Mouse (Mus musculus) adrenal gland, adult 2 months (tissue): Measurements from ENCODE around the gene Olfr508. TPM values are rescaled to one million over a fixed set of nuclear protein-coding genes. Genes with fewer than 3 reads are reported as not detected.
"Not testable (repeated sequence)": the region's sequence is repeated elsewhere in the genome, so short reads cannot be mapped to it uniquely, and the experiment has no call there.

Source experiments
- DNase-seq: peaks from one replicate; pipeline ENCODE4 v3.0.0; 2021
- long read RNA-seq: library from polyadenylated mRNA; stranded (forward); transcript quantifications from one replicate; pipeline ENCODE4 v2.0.0, GENCODE M21; 2021
- polyA plus RNA-seq: library from polyadenylated mRNA; depleted of rRNA; stranded (reverse); fragments of >200 nt; gene quantifications from 2 replicates; pipeline ENCODE4 v1.2.3, GENCODE M21; 2012; rRNA removed
- total RNA-seq, 2 experiments: library from RNA; stranded (reverse); gene quantifications; 2 replicates each; pipeline ENCODE4 v1.2.3; 2021

Olfr508 gene
- total RNA-seq (not detected), polyA plus RNA-seq (not detected in 2 replicates)
- long read RNA-seq, result 0 reads

- no peak for DNase-seq
Measured at GRCm38 (mm10) chr7:108629694-108630093, at the start of gene Olfr508. Olfr508 (plus strand) TSS chr7:108629994.

GRCm38 (mm10) chr7:108589797-108590196 is 40.0 kb upstream of the Olfr508 start:
- no peak for DNase-seq

- not testable (repeated sequence) for DNase-seq
Measured at GRCm38 (mm10) chr7:108601916-108602315, 27.9 kb upstream of the Olfr508 start.

- DNase-seq, result no peak
Measured at GRCm38 (mm10) chr7:108610487-108610886, 19.3 kb upstream of the Olfr508 start, which contains the start of gene Olfr506. Olfr506 (plus strand) TSS chr7:108610787.

- DNase-seq, result no peak
Measured at GRCm38 (mm10) chr7:108614110-108614509, 15.7 kb upstream of the Olfr508 start.

GRCm38 (mm10) chr7:108616781-108617180 is 13.0 kb upstream of the Olfr508 start:
- not testable (repeated sequence) for DNase-seq

- DNase-seq, result no peak
Measured at GRCm38 (mm10) chr7:108621514-108621913, 8.3 kb upstream of the Olfr508 start, which contains the start of gene Olfr507. Olfr507 (plus strand) TSS chr7:108621814.

- DNase-seq, result no peak
Measured at GRCm38 (mm10) chr7:108651806-108652205, 22.0 kb downstream of the Olfr508 start, which contains the start of gene Olfr509. Olfr509 (minus strand) TSS chr7:108651906.

- DNase-seq, result no peak
Measured at GRCm38 (mm10) chr7:108662419-108662818, 32.6 kb downstream of the Olfr508 start.

GRCm38 (mm10) chr7:108666118-108666517 is 36.3 kb downstream of the Olfr508 start, which contains the start of gene Olfr510:
Olfr510 (plus strand) TSS chr7:108666418.
- no peak for DNase-seq

GRCm38 (mm10) chr7:108671058-108671457 is 41.3 kb downstream of the Olfr508 start:
- DNase-seq, result no peak

- DNase-seq, result no peak
Measured at GRCm38 (mm10) chr7:108678886-108679285, 49.1 kb downstream of the Olfr508 start.

Other genes with a start within 250 kb of the Olfr508 start
- not detected for gene Olfr495, start 236.8 kb upstream of the Olfr508 start, total RNA-seq
- not detected in 2 replicates for gene Olfr495, start 236.8 kb upstream of the Olfr508 start, polyA plus RNA-seq
- not detected for gene Olfr497, start 209.6 kb upstream of the Olfr508 start, total RNA-seq
- not detected in 2 replicates for gene Olfr497, start 209.6 kb upstream of the Olfr508 start, polyA plus RNA-seq
- gene Olfr498, start 164.7 kb upstream of the Olfr508 start, total RNA-seq, result not detected
- gene Olfr498, start 164.7 kb upstream of the Olfr508 start, polyA plus RNA-seq, result not detected in 2 replicates
- not detected for gene Olfr502, start 104.9 kb upstream of the Olfr508 start, total RNA-seq
- not detected in 2 replicates for gene Olfr502, start 104.9 kb upstream of the Olfr508 start, polyA plus RNA-seq
- not detected for gene Olfr503, start 85.5 kb upstream of the Olfr508 start, total RNA-seq
- not detected in 2 replicates for gene Olfr503, start 85.5 kb upstream of the Olfr508 start, polyA plus RNA-seq
- not detected for gene Olfr504, start 64.2 kb upstream of the Olfr508 start, total RNA-seq
- not detected in 2 replicates for gene Olfr504, start 64.2 kb upstream of the Olfr508 start, polyA plus RNA-seq
- not detected for gene Olfr506, start 19.2 kb upstream of the Olfr508 start, total RNA-seq
- not detected in 2 replicates for gene Olfr506, start 19.2 kb upstream of the Olfr508 start, polyA plus RNA-seq
- gene Olfr507, start 8.2 kb upstream of the Olfr508 start, total RNA-seq, result not detected
- not detected in 2 replicates for gene Olfr507, start 8.2 kb upstream of the Olfr508 start, polyA plus RNA-seq
- gene Olfr509, start 21.9 kb downstream of the Olfr508 start, total RNA-seq, result not detected
- gene Olfr509, start 21.9 kb downstream of the Olfr508 start, polyA plus RNA-seq, result not detected in 2 replicates
- not detected for gene Olfr510, start 36.4 kb downstream of the Olfr508 start, total RNA-seq
- not detected in 2 replicates for gene Olfr510, start 36.4 kb downstream of the Olfr508 start, polyA plus RNA-seq
- not detected for gene Olfr512, start 83.3 kb downstream of the Olfr508 start, total RNA-seq
- not detected in 2 replicates for gene Olfr512, start 83.3 kb downstream of the Olfr508 start, polyA plus RNA-seq
- gene Olfr513, start 121.0 kb downstream of the Olfr508 start, total RNA-seq, result not detected
- not detected in 2 replicates for gene Olfr513, start 121.0 kb downstream of the Olfr508 start, polyA plus RNA-seq
- not detected for gene Olfr514, start 196.0 kb downstream of the Olfr508 start, total RNA-seq
- gene Olfr514, start 196.0 kb downstream of the Olfr508 start, polyA plus RNA-seq, result not detected in 2 replicates
- gene Olfr516, start 220.5 kb downstream of the Olfr508 start, total RNA-seq, result not detected
- not detected in 2 replicates for gene Olfr516, start 220.5 kb downstream of the Olfr508 start, polyA plus RNA-seq
- not detected for gene Olfr517, start 242.4 kb downstream of the Olfr508 start, total RNA-seq
- gene Olfr517, start 242.4 kb downstream of the Olfr508 start, polyA plus RNA-seq, result not detected in 2 replicates